Mouse (Mus musculus): ENCODE measurements around the gene Kcng1. TPM values are rescaled to one million over a fixed set of nuclear protein-coding genes. Genes with fewer than 3 reads are reported as not detected.

The Kcng1 gene
- polyA plus RNA-seq, 1 experiment from 2014 or later, result 1.7 TPM

GRCm38 (mm10) chr2:168299650-168300049, 18.1 kb upstream of the Kcng1 start:
- Histone ChIP-seq H3K9me3 (ENCODE audit: control insufficient read depth, low read length) (no peaks in the 10 kb centered on the region), H3K27me3 (ENCODE audit: control insufficient read depth, insufficient read depth, low read length) (no peaks in the 10 kb centered on the region), H3K36me3 (ENCODE audit: control insufficient read depth, insufficient read depth, low read length) (no peaks in the 10 kb centered on the region), H3K4me1 (ENCODE audit: control insufficient read depth, insufficient read depth, low read length) (no peaks in the 10 kb centered on the region), H3K4me2 (no peak overlapping the region), H3K4me3 (ENCODE audit: low read depth, low read length) (no peak overlapping the region), H3K9ac (ENCODE audit: low read length) (no peak overlapping the region), H3K27ac (ENCODE audit: low read depth, low read length) (no peak overlapping the region)
- DNase-seq (ENCODE audit: low spot score, missing footprints), result no peak
- ATAC-seq (ENCODE audit: low FRiP score), result no peak
- 88% methylated on average over 8 of the region's 8 CpGs for WGBS

- WGBS, result 90% methylated on average over 10 of the region's 10 CpGs
- Histone ChIP-seq H3K4me2 (no peak overlapping the region), H3K4me3 (ENCODE audit: low read depth, low read length) (no peak overlapping the region), H3K27me3 (ENCODE audit: control insufficient read depth, insufficient read depth, low read length) (no peaks in the 10 kb centered on the region), H3K9ac (ENCODE audit: low read length) (no peak overlapping the region), H3K27ac (ENCODE audit: low read depth, low read length) (no peak overlapping the region), H3K36me3 (ENCODE audit: control insufficient read depth, insufficient read depth, low read length) (no peaks in the 10 kb centered on the region), H3K9me3 (ENCODE audit: control insufficient read depth, low read length) (no peaks in the 10 kb centered on the region), H3K4me1 (ENCODE audit: control insufficient read depth, insufficient read depth, low read length) (peaks cover 9% of the 10 kb centered on the region)
- DNase-seq (ENCODE audit: low spot score, missing footprints) (no peak), ATAC-seq (ENCODE audit: low FRiP score) (no peak)
These were observed 15.0 kb upstream of the Kcng1 start for GRCm38 (mm10) chr2:168296530-168296929.

- no peak overlapping the region for H3K4me2 ChIP-seq
- no peak overlapping the region for H3K27ac ChIP-seq (ENCODE audit: low read depth, low read length)
- no peaks in the 10 kb centered on the region for H3K27me3 ChIP-seq (ENCODE audit: control insufficient read depth, insufficient read depth, low read length)
- H3K4me1 ChIP-seq (ENCODE audit: control insufficient read depth, insufficient read depth, low read length), result peaks cover 9% of the 10 kb centered on the region
- H3K36me3 ChIP-seq (ENCODE audit: control insufficient read depth, insufficient read depth, low read length), result no peaks in the 10 kb centered on the region
- H3K9me3 ChIP-seq (ENCODE audit: control insufficient read depth, low read length), result no peaks in the 10 kb centered on the region
- H3K4me3 ChIP-seq (ENCODE audit: low read depth, low read length), result no peak overlapping the region
- DNase-seq (ENCODE audit: low spot score, missing footprints) (peak; percentile 86), ATAC-seq (ENCODE audit: low FRiP score) (no peak)
- no peak overlapping the region for H3K9ac ChIP-seq (ENCODE audit: low read length)
- 32% methylated on average over 6 of the region's 6 CpGs for WGBS
These were observed 11.0 kb upstream of the Kcng1 start for GRCm38 (mm10) chr2:168292521-168292920.

DNA sequence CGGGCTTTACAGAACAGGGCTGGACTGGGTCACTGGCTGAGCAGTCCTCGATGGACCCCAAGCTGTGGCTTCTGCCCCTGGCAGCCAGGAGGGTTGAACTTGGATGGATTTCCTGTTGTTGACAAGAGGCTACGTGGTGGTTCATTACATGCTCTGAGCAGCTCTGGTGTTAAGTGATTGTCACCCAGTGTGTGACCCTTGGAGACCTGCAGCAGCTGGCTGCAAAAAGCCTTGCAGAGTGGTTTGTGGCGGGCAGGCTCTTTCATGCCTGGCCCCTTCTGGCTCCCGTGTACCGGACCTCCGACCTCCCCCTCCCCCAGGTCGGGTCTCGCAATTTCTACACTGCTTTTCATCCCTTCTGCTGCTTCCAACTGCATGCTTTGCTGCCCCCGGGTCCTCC, 10.5 kb upstream of the Kcng1 start:
- no peak overlapping the region for H3K4me2 ChIP-seq
- no peaks in the 10 kb centered on the region for H3K36me3 ChIP-seq (ENCODE audit: control insufficient read depth, insufficient read depth, low read length)
- DNase-seq (ENCODE audit: low spot score, missing footprints) (peak; percentile 88), ATAC-seq (ENCODE audit: low FRiP score) (peak; percentile 30; the same call in 1 of the 2 replicates)
- no peak overlapping the region for H3K4me3 ChIP-seq (ENCODE audit: low read depth, low read length)
- H3K9me3 ChIP-seq (ENCODE audit: control insufficient read depth, low read length), result no peaks in the 10 kb centered on the region
- no peaks in the 10 kb centered on the region for H3K27me3 ChIP-seq (ENCODE audit: control insufficient read depth, insufficient read depth, low read length)
- H3K9ac ChIP-seq (ENCODE audit: low read length), result no peak overlapping the region
- H3K4me1 ChIP-seq (ENCODE audit: control insufficient read depth, insufficient read depth, low read length), result peaks cover 9% of the 10 kb centered on the region
- WGBS, result 12% methylated on average over 10 of the region's 10 CpGs
- no peak overlapping the region for H3K27ac ChIP-seq (ENCODE audit: low read depth, low read length)

DNA sequence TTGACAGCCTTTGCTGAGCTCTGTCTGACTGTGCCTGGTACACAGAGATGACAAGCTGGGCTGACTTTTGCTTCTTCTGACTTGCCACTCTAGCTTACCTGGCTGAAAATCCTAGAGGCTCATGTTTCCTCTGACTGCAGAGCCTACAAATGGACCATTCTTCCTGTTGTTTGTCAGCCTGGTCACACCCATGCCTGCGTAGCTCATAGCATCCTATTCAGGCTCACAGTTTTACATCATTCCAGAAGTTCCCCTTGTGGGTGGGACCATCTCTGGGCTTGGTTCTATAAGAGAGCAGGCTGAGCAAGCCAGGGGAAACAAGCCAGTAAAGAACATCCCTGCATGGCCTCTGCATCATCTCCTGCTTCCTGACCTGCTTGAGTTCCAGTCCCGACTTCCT, 8.3 kb upstream of the Kcng1 start:
- H3K9ac ChIP-seq (ENCODE audit: low read length), result no peak overlapping the region
- ATAC-seq (ENCODE audit: low FRiP score), result no peak
- H3K9me3 ChIP-seq (ENCODE audit: control insufficient read depth, low read length), result no peaks in the 10 kb centered on the region
- H3K4me2 ChIP-seq, result no peak overlapping the region
- no peak overlapping the region for H3K4me3 ChIP-seq (ENCODE audit: low read depth, low read length)
- no peaks in the 10 kb centered on the region for H3K36me3 ChIP-seq (ENCODE audit: control insufficient read depth, insufficient read depth, low read length)
- no peaks in the 10 kb centered on the region for H3K27me3 ChIP-seq (ENCODE audit: control insufficient read depth, insufficient read depth, low read length)
- WGBS, result 92% methylated on average over 2 of the region's 2 CpGs
- H3K27ac ChIP-seq (ENCODE audit: low read depth, low read length), result no peak overlapping the region
- DNase-seq (ENCODE audit: low spot score, missing footprints), result no peak
- peaks cover 9% of the 10 kb centered on the region for H3K4me1 ChIP-seq (ENCODE audit: control insufficient read depth, insufficient read depth, low read length)

DNA sequence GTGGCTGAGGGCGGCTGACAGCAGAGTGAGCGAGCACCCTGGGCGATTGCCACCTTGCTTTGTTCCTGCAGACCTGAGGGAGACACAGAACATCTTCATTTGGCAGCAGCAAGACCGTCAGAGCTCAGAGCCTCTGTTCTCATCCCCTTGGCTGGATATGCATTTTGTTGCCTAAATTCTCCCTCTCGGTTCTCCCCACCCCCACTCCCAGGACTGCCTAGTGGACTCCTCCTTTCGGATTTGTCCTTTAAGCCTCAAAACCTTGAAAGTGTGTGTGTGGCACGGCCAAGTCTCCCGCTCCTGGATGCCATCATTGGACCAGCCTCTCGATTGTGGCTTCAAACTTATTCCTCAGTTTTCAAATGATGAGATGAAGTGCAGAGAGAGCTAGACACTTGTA, 7.5 kb upstream of the Kcng1 start:
- no peaks in the 10 kb centered on the region for H3K9me3 ChIP-seq (ENCODE audit: control insufficient read depth, low read length)
- no peak overlapping the region for H3K9ac ChIP-seq (ENCODE audit: low read length)
- 58% methylated on average over 9 of the region's 9 CpGs for WGBS
- DNase-seq (ENCODE audit: low spot score, missing footprints) (peak; percentile 74), ATAC-seq (ENCODE audit: low FRiP score) (no peak)
- peaks cover 9% of the 10 kb centered on the region for H3K4me1 ChIP-seq (ENCODE audit: control insufficient read depth, insufficient read depth, low read length)
- H3K36me3 ChIP-seq (ENCODE audit: control insufficient read depth, insufficient read depth, low read length), result no peaks in the 10 kb centered on the region
- H3K27ac ChIP-seq (ENCODE audit: low read depth, low read length), result no peak overlapping the region
- H3K4me3 ChIP-seq (ENCODE audit: low read depth, low read length), result no peak overlapping the region
- H3K4me2 ChIP-seq, result no peak overlapping the region
- H3K27me3 ChIP-seq (ENCODE audit: control insufficient read depth, insufficient read depth, low read length), result no peaks in the 10 kb centered on the region

DNA sequence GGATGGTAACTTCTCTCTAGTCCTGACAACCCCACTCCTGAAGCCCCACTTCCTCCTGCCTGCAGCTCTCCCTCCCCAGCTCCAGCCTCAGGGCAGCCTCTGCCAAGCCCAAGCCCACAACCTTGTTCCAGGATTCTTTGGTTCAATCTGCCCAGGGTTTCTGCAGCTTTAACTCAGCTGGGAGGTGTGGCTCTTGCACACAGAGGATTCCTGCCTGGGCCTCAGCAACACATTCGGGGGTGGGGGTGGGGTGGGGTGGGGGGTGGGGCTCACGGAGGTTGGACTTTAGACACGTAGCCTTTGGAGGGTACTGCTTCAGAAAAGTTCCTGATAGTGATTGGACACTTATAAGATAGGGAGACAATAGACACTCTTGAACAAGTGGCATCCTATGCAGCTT, 5.5 kb upstream of the Kcng1 start:
- Histone ChIP-seq H3K27me3 (ENCODE audit: control insufficient read depth, insufficient read depth, low read length) (peaks cover 3% of the 10 kb centered on the region; the same call in 1 of the 2 replicates), H3K36me3 (ENCODE audit: control insufficient read depth, insufficient read depth, low read length) (no peaks in the 10 kb centered on the region), H3K4me1 (ENCODE audit: control insufficient read depth, insufficient read depth, low read length) (peaks cover under 1% of the 10 kb centered on the region), H3K9me3 (ENCODE audit: control insufficient read depth, low read length) (no peaks in the 10 kb centered on the region), H3K27ac (ENCODE audit: low read depth, low read length) (no peak overlapping the region), H3K9ac (ENCODE audit: low read length) (no peak overlapping the region), H3K4me2 (no peak overlapping the region), H3K4me3 (ENCODE audit: low read depth, low read length) (no peak overlapping the region)
- 19% methylated on average over 3 of the region's 3 CpGs for WGBS
- ATAC-seq (ENCODE audit: low FRiP score), result no peak
- DNase-seq (ENCODE audit: low spot score, missing footprints), result no peak

GRCm38 (mm10) chr2:168285143-168285542, 3.6 kb upstream of the Kcng1 start:
- no peak overlapping the region for H3K4me3 ChIP-seq (ENCODE audit: low read depth, low read length)
- no peak overlapping the region for H3K4me2 ChIP-seq
- H3K4me1 ChIP-seq (ENCODE audit: control insufficient read depth, insufficient read depth, low read length), result peaks cover 16% of the 10 kb centered on the region
- DNase-seq (ENCODE audit: low spot score, missing footprints), result peak; percentile 61
- no peak overlapping the region for H3K9ac ChIP-seq (ENCODE audit: low read length)
- peaks cover 20% of the 10 kb centered on the region for H3K27me3 ChIP-seq (ENCODE audit: control insufficient read depth, insufficient read depth, low read length)
- ATAC-seq (ENCODE audit: low FRiP score), result no peak
- 88% methylated on average over 6 of the region's 6 CpGs for WGBS
- no peaks in the 10 kb centered on the region for H3K9me3 ChIP-seq (ENCODE audit: control insufficient read depth, low read length)
- H3K27ac ChIP-seq (ENCODE audit: low read depth, low read length), result no peak overlapping the region
- no peaks in the 10 kb centered on the region for H3K36me3 ChIP-seq (ENCODE audit: control insufficient read depth, insufficient read depth, low read length)

DNA sequence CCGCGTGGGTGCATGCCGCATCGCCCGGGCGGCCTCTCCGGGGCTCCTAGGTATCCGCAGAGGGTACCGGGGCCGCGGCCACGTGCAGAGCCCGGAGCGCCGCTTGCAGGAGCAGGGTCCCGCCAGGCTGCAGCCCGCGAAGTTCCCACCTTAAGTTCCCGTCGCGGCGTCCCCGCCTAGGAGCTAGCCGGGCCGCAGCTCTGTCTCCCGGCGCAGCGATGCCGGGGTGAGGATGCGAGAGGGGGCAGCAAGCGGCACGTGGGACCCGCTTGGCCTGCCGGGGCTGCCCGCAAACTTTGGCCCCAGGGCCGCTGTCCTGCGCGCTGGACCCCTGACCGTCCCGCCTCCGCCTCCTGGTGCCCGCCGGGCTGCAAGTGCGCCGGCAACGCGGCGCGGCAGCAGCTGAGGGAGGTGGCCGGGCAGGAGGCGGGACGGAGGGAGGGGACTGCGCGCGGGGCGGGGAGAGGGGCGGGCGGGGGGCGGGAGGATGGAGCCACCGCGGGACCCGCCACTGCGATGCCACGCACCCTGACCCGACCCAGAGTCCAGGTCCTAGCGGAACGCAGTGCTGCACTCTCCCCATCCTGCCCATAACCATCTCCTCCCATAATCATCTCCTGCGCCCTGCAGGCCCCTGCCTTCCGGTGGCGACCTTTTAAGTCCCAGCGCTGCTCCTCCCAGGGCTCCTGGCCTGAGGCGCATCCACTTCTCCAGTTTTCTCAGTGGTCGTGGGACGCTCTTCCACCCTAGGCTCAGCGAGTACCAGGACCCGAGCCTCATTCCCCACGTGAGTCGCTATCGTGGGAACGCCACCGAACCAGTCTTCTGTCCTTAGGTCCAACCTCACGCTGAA, 581 bp downstream of the Kcng1 start:
- Histone ChIP-seq H3K4me1 (ENCODE audit: control insufficient read depth, insufficient read depth, low read length) (peaks cover 20% of the 10 kb centered on the region), H3K36me3 (ENCODE audit: control insufficient read depth, insufficient read depth, low read length) (no peaks in the 10 kb centered on the region), H3K4me2 (peak overlapping the region; percentile 82), H3K9me3 (ENCODE audit: control insufficient read depth, low read length) (no peaks in the 10 kb centered on the region), H3K27me3 (ENCODE audit: control insufficient read depth, insufficient read depth, low read length) (peaks cover 28% of the 10 kb centered on the region), H3K4me3 (ENCODE audit: low read depth, low read length) (peak overlapping the region; percentile 47), H3K27ac (ENCODE audit: low read depth, low read length) (no peak overlapping the region), H3K9ac (ENCODE audit: low read length) (peak overlapping the region; percentile 58)
- WGBS, result 1% methylated on average over 59 of the region's 82 CpGs
- peak; percentile 95 for DNase-seq (ENCODE audit: low spot score, missing footprints)
- peak; percentile 77 for ATAC-seq (ENCODE audit: low FRiP score)
